Mouse (Mus musculus) gastrocnemius, postnatal 10 days (tissue): Measurements from ENCODE around the gene Taf1a. TPM values are rescaled to one million over a fixed set of nuclear protein-coding genes. Genes with fewer than 3 reads are reported as not detected.

Experiments
- DNase-seq: peaks from one replicate; pipeline ENCODE4 v3.0.0; 2021; ENCODE audit warnings: mixed read lengths
- total RNA-seq, 2 experiments: library from RNA; stranded (reverse); gene quantifications; 2 replicates each; pipeline ENCODE4 v1.2.3; 2021

Taf1a gene
- total RNA-seq, 2 experiments from 2014 or later, result 4.4 to 7.1 TPM

- no peak for DNase-seq
Observed at GRCm38 (mm10) chr1:183414081-183414727, 25.4 kb downstream of the Taf1a start.

GRCm38 (mm10) chr1:183417873-183418272 lies 29.1 kb downstream of the Taf1a start, which contains the start of gene Hhipl2:
TSS of gene Hhipl2 (plus strand) at chr1:183418215.
- DNase-seq, result no peak

GRCm38 (mm10) chr1:183419741-183420140 lies 31.0 kb downstream of the Taf1a start:
- no peak for DNase-seq

- DNase-seq, result no peak
Observed at GRCm38 (mm10) chr1:183420296-183420695, 31.5 kb downstream of the Taf1a start.

GRCm38 (mm10) chr1:183424100-183424499 lies 35.3 kb downstream of the Taf1a start:
- DNase-seq, result no peak

- no peak for DNase-seq
Observed at GRCm38 (mm10) chr1:183434918-183435317, 46.1 kb downstream of the Taf1a start.

- peak; percentile 95 for DNase-seq
Observed at GRCm38 (mm10) chr1:183439036-183439435, 50.3 kb downstream of the Taf1a start.

GRCm38 (mm10) chr1:183442015-183442774 lies 53.4 kb downstream of the Taf1a start:
- DNase-seq, result peak; percentile 79

GRCm38 (mm10) chr1:183453066-183453465 lies 64.3 kb downstream of the Taf1a start:
- DNase-seq, result no peak

Other genes starting within 250 kb of the Taf1a start
- gene Disp1, start 167.5 kb upstream of the Taf1a start, total RNA-seq, result 10 to 100 TPM in 1 of 2 experiments, 1 to 10 TPM in 1; 8.9 to 13.8 TPM
- gene Aida, start 92.4 kb upstream of the Taf1a start, total RNA-seq, result 10 to 100 TPM; 32.6 to 38.6 TPM
- 10 to 100 TPM; 27.0 to 31.5 TPM for gene Brox, start 91.7 kb upstream of the Taf1a start, total RNA-seq
- 100 to 1,000 TPM; 105 to 133 TPM for gene Mia3, start 19.4 kb upstream of the Taf1a start, total RNA-seq
- gene Hhipl2, start 29.2 kb downstream of the Taf1a start, total RNA-seq, result under 1 TPM in 1 of 2 experiments, not detected in 1; 0.14 TPM